ENCODE assay signal across 21 mouse cellular contexts in genomic region chr11:105409408-105409807, GRCm38 (mm10). TPM values are rescaled to one million over a fixed set of nuclear protein-coding genes. Genes with fewer than 3 reads are reported as not detected.
DNase-seq lines count a peak whose midpoint lies in the region; TF ChIP-seq lines count a peak whose summit lies in the region.
"Had no signal": no experiment of that assay in that cellular context is flagged by ENCODE, and none has a peak within 500 bp of the region (broad histone marks: within the 10 kb centered on the region; RNA-seq: fewer than 3 reads in every experiment).

No protein-coding gene starts in this region.

- TF ChIP-seq EP300 in CH12.LX (IDR thresholded peaks at IDR 0.05; ENCODE audit: low read length): no peak

- no peak overlapping the region for H3K9ac ChIP-seq in CH12.LX (ENCODE audit: insufficient read depth, low read depth)

- no peaks in the 10 kb centered on the region for H3K36me3 ChIP-seq in CH12.LX (replicated peaks in 1 of 2; ENCODE audit: control insufficient read depth in 1 of 2, insufficient read depth in 1 of 2, low read length in 1 of 2)
- H3K36me3 ChIP-seq: G1E had no signal

- H3K27me3 ChIP-seq in CH12.LX (replicated peaks): peaks cover 3% of the 10 kb centered on the region
- H3K27me3 ChIP-seq: Patski had no signal

- dilution Hi-C loops in CH12.LX (cut with MboI; ENCODE audit: extremely low pct_ligation_motif_present, extremely low pct_unique_long_range_greater_than_20kb, low sequenced_read_pairs): no loop called here

- no peak overlapping the region for H3K27ac ChIP-seq in CH12.LX (ENCODE audit: insufficient read depth, low read depth)

- H3K4me1 ChIP-seq in CH12.LX (ENCODE audit: control insufficient read depth in 1 of 2, insufficient read depth in 2 of 2): peaks cover 5 to 22% of the 10 kb centered on the region in 2 experiments

- H3K79me2 ChIP-seq in CH12.LX (replicated peaks; ENCODE audit: control insufficient read depth, extremely low read depth, insufficient read depth, poor library complexity, severe bottlenecking): no peaks in the 10 kb centered on the region

- H3K9me3 ChIP-seq in CH12.LX (replicated peaks; ENCODE audit: low read length): no peaks in the 10 kb centered on the region
- H3K9me3 ChIP-seq: G1E had no signal

- no peak for TF ChIP-seq POLR2A in CH12.LX (IDR thresholded peaks at IDR 0.05; ENCODE audit: low read depth, low read length)

- peak overlapping the region; percentile 74 for H3K4me2 ChIP-seq in CH12.LX (ENCODE audit: insufficient read depth, low read depth, poor library complexity, severe bottlenecking)

- no peak overlapping the region for H3K4me3 ChIP-seq in CH12.LX (replicated peaks in 1 of 3; ENCODE audit: low read depth in 2 of 3, low read length in 2 of 3, poor library complexity in 1 of 3)

- no peak for TF ChIP-seq CTCF in CH12.LX (conservative IDR thresholded peaks at IDR 0.05 in 1 of 2, IDR thresholded peaks at IDR 0.05 in 1 of 2; ENCODE audit: low read depth in 2 of 2, low read length in 2 of 2)

- TF ChIP-seq RAD21 in CH12.LX (IDR thresholded peaks at IDR 0.05; ENCODE audit: low read depth, low read length): no peak

- in situ Hi-C loops in CH12.LX (cut with MboI; ENCODE audit: low pct_ligation_motif_present, low pct_unique_long_range_greater_than_20kb, low sequenced_read_pairs): no loop called here

- peak; percentile 33 for DNase-seq in testis, postnatal 10 days (ENCODE audit: low spot score)
- no peak for DNase-seq in testis, postnatal 14 days (ENCODE audit: low spot score)
- DNase-seq in CH12.LX (ENCODE audit: extremely low read depth): peak; percentile 53
- no peak for DNase-seq in adrenal gland, postnatal 10 days
- DNase-seq: adrenal gland, adult 2 months; adrenal gland, adult 8-10 months; adrenal gland, postnatal 14 days; adrenal gland, postnatal 25 days; adrenal gland, postnatal 36 days; B cell, adult 2 months; cerebellum, adult 11 months; cerebellum, adult 11-12 months; cerebellum, adult 18-20 months; cerebellum, adult 2 months; cerebellum, adult 8-10 months had no signal

TF ChIP-seq in CH12.LX, 34 proteins besides CTCF, POLR2A, EP300 and RAD21:
- no peak for TF ChIP-seq TCF12 (IDR thresholded peaks at IDR 0.05; ENCODE audit: low read depth, low read length)
- TF ChIP-seq E2F4 (IDR thresholded peaks at IDR 0.05; ENCODE audit: insufficient replicate concordance, low read depth, low read length): no peak
- no peak for TF ChIP-seq TBP (conservative IDR thresholded peaks at IDR 0.05; ENCODE audit: low read depth, low read length)
- no peak for TF ChIP-seq ZC3H11A (IDR thresholded peaks at IDR 0.05; ENCODE audit: low read depth, low read length)
- no peak for TF ChIP-seq MEF2A (IDR thresholded peaks at IDR 0.05; ENCODE audit: borderline replicate concordance, low read depth, low read length)
- TF ChIP-seq ELF1 (IDR thresholded peaks at IDR 0.05; ENCODE audit: low read depth, low read length): no peak
- no peak for TF ChIP-seq JUN (IDR thresholded peaks at IDR 0.05; ENCODE audit: insufficient read depth, low read depth, low read length)
- no peak for TF ChIP-seq CHD2 (IDR thresholded peaks at IDR 0.05; ENCODE audit: low read length)
- TF ChIP-seq HCFC1 (IDR thresholded peaks at IDR 0.05; ENCODE audit: low read depth, low read length): no peak
- 0 out of 2 replicates have a peak, but pooled peaks have one; percentile 52 for TF ChIP-seq ETS1 (conservative IDR thresholded peaks at IDR 0.05; ENCODE audit: low read depth, low read length)
- no peak for TF ChIP-seq SMC3 (IDR thresholded peaks at IDR 0.05; ENCODE audit: low read depth, low read length)
- TF ChIP-seq MAX (IDR thresholded peaks at IDR 0.05; ENCODE audit: low read length): peak; percentile 13; the same call in 1 of the 2 replicates
- peak; percentile 97 for TF ChIP-seq BHLHE40 (IDR thresholded peaks at IDR 0.05; ENCODE audit: low read depth, low read length)
- TF ChIP-seq MYC (IDR thresholded peaks at IDR 0.05; ENCODE audit: low read depth, low read length): 0 out of 2 replicates have a peak, but pooled peaks have one; percentile 15
TF ChIP-seq in CH12.LX: peak in this region for 4.

RNA-seq across cellular contexts. Expression of gene March10, which starts 47.1 kb away (rescaled TPM):
- total RNA-seq in CH12.LX (2012; rRNA removed) (not detected in 2 replicates), CH12.LX (2014; rRNA removed) (not detected in 2 replicates)
- not detected in 2 replicates for polyA plus RNA-seq in CH12.LX (2012; ENCODE audit: insufficient read length, low read depth)
- total RNA-seq in adrenal gland, postnatal 10 days (2021): not detected
- total RNA-seq: adrenal gland, adult 18-20 months; adrenal gland, adult 2 months; adrenal gland, adult 8-10 months; adrenal gland, postnatal 14 days; adrenal gland, postnatal 25 days; adrenal gland, postnatal 36 days; MEL had no signal
- polyA plus RNA-seq: activated CD4-positive, CD25-positive, alpha-beta regulatory T cell, adult 4 months; adrenal gland, adult 2 months; CD4-positive, CD25-positive, alpha-beta regulatory T cell, adult 4 months; G1E had no signal

Comparison
In these comparisons a context has a peak if more than half of its experiments do, and no peak if none do; other contexts are left out.
1. DNase-seq: peak in testis, postnatal 10 days (single experiment) and CH12.LX (single experiment); none in testis, postnatal 14 days (single experiment) and adrenal gland, postnatal 10 days (single experiment).